Mouse (Mus musculus) adrenal gland (tissue): Measurements from ENCODE around the gene Miga1.

ENCODE experiments used
- intact Hi-C: fragments of 180-260 bp; cut with DNase I; formaldehyde crosslinking; loops from one replicate; pipeline ENCODE4 v1.15.1; 2025

The Miga1 gene

DNA sequence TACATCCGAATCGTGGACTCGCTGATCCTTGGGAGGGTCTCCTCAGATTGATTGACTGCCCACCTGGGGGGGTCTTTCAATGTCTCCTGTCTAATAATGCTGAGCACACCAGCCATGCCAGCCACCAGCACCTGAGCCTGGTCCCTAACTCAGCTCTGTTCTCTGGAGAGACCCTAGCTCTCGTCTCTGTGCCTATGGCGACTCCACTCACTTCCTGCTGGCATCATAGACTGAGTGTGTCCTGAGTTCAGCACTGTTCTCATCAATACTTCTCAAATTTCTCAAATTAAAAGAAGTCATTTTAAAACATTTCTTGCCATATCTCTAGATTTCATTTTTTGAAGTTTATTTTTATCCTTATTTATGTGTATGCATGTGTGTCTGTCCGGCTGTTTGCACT lies 8.1 kb downstream of the Miga1 start:
- intact Hi-C loops = no loop called here

DNA sequence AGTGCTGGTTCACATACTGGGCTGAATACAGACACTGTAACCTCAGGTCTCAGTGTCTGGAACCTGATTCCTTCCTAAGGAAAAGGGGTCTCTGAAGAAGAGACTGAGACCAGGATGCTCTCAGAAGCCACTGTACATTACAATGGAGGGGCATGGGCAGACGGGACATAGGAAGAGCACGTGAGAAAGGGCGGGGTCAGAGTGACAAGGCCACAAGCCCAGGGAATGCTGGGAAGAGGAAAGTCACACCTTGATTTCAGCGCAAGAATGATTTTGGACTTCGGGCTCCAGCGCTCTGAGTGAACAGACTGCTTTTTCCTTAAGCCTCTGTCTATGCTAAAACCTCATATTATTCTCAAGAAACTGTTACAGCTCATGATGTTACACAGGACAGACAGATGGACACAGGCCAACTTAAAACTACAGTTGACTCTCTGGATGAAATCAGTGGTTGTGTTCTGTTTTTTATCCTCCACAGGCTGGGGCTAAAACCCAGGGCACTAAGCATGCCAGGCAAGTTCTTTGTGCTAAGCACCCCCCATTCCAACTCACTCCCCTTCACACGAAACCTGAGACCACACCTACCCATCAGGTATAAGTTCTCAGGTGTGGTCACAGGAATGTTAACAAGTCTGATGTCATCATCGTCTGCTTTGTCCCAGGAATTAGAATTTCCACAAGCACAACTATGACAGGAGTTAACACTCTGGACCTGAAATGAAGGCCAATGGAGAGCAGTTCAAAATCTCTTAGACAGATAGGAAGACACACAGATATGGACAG lies 18.3 kb downstream of the Miga1 start:
- intact Hi-C loops = no loop called here

DNA sequence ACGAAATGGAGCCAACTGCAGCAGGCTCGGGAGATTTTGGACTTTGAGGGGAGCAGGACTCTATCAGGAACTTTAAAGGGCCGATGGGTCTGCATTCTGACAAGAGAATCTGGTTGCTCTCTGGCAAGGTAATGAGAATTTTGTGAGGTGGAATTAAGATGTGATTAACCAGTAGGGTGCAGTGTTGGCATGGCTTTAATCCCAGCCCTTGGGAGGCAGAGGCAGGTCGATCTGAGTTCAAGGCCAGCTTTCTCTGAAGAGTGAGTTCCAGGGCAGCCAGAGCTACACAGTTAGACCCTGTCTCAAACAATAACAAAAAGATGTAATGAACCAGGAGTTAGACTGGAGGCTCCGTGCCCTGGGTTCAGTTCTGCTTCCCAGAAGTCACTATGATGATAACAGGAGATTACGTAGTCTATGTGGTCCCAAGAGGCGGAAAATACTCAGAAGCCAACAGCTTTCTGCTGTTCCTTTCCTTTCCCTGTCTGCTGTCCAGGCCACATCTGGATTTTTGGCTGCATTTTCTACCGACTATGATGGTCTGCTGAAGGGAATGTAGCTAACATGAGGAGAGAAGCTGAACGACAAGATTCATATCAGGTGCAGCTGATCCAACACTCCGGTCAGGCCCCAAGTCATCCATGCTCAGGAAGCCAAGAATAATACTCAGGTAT lies 19.1 kb downstream of the Miga1 start:
- intact Hi-C loops = no loop called here

DNA sequence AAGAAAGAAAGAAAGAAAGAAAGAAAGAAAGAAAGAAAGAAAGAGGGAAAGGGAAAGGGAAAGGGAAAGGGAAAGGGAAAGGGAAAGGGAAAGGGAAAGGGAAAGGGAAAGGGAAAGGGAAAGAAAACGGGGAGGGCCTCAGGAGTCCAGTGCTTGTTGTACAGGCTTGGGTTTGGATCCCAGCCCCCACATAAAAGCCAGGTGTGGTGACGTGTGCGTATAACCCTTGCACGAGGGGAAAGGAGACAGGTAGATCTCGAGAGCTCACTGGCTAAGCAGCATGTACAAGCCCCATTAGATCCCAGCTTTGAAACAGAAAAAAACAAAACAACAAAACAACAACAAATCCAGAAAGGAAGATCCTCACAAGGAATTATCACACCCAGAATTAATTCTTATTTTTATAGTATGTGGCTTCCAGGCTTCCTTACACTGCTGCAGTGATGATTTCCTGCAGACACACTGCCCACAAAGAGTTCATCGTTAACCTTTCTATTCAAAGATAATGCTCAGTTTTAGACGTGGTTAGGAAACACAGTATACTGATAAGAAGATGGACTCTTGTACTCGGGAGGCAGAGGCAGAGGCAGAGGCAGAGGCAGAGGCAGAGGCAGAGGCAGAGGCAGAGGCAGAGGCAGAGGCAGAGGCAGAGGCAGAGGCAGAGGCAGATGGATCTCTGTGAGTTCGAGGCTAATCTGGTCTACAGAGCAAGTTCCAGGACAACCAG lies 23.6 kb downstream of the Miga1 start:
- intact Hi-C loops = loop anchor here (10.0 kb wide), 2 partner anchors 52 to 212 kb away; partner anchors contain the start of gene Nexn

DNA sequence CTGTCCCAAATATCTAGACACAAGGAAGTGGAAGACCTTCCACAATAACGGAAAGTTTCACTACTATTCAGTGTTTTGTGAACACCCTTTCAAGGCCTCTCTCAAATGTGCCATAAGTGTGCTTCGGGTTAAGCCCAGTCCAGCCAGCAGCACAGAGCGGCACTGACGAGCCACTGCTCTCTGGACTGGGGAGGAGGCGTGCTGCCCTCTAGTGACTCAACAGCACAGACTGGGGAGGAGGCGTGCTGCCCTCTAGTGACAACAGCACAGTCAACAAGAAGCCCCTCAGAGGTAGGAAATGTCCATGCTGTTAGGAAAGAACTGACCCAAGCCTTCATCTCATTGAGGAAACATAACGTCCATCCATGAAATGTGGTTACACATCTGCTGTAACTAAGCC lies 24.6 kb downstream of the Miga1 start:
- intact Hi-C loops = loop anchor here (10.0 kb wide), 2 partner anchors 51 to 211 kb away; partner anchors contain the start of gene Nexn

DNA sequence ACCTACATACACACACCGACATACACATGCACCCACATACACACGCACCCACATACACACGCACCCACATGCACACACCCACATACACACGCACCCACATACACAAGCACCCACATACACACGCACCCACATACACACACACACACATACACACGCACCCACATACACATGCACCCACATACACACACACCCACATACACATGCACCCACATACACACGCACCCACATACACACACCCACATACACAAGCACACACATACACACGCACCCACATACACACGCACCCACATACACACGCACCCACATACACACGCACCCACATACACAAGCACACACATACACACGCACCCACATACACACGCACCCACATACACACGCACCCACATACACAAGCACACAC lies 25.5 kb downstream of the Miga1 start:
- intact Hi-C loops = loop anchor here (10.0 kb wide), 2 partner anchors 50 to 210 kb away; partner anchors contain the start of gene Nexn

DNA sequence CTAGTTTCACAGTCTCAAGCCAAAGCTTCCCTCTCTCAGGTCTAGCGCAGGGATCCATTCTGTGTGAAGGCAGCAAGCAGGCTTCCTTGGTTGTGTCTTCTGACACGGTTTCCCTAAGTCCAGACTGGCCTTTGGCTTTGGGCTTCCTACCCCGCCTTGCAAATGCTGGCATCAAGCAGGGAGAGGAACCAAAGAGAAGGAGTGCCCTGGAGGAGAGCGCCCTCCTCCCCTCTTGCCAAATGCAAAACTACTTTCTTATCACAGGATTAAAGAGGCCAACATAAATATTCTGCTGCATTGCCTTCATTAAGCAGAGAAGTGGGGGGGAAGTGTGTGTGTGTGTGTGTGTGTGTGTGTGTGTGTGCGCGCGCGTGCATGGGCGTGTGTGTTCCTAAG lies 31.0 kb downstream of the Miga1 start:
- intact Hi-C loops = no loop called here

DNA sequence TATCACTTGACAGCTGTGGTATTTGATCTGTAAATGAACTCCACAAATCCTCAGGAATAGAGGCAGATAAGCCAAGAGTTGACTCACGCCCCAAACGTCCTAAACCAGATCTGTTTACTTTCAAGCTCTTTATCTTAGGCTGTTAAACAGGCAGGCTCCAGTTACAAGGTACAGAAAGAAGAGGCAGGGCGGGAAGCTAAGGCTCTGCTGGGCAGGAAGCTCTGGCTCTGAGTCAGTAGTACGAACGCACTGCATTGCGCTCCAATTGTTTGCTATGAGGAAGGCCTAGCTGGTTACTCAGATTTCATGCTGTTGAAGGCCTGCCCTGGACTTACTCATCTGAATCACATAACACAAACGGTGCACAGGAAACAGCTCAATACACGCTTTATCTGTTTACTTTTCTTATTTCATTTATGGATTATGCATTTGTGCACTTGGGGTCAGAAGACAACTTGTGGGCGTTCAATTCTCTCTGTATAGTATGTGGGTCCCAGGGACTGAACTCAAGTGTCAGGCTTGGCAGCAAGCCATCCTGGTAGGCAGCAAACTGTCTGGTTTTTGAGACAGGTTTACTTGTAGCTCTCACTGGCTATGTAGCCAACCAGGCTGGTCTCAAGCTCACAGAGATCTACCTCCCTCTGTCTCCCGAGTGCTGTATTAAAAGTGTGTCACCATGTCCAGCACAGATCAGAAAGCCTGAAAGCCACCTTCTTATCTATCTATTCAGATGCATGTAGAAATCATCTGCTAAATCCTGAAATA lies 31.5 kb downstream of the Miga1 start:
- intact Hi-C loops = no loop called here

DNA sequence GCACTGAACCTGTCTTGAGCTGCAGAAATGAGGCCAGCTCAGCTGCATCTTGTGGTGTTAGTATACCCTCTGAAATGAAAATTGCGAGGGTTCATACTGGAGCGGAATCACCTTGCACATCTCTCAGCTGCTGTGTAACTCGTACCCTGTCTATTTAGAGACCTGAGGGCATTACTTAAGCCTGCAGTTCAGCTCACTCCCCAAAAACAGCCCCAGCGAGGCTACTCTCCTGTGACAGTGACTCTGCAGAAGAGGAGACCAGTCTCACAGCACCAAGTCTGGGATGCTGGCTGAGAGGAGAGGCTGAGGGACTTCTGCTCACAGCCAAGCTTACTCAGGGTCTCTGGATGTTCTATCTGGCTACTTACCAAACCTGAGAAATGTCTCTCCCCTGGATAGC lies 34.2 kb downstream of the Miga1 start:
- intact Hi-C loops = no loop called here

DNA sequence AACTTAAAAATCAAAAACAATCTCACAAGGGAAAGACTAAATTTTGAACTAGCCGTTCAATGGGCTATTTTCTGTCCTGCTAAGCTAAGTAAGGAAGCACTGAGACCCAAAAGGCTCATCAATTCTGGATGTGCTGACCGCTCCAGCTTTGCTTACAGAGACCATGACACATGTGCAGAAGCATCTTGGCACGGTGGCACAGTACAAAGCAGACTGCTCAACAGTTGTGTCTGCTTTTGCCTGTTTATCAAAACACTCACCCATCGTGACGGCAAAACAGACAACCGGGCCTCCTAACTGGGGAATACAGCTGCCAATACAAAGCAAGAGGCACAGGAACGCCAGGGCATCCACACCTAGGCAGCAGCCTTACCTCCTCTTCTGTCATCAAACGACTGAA lies 35.1 kb downstream of the Miga1 start:
- intact Hi-C loops = no loop called here

DNA sequence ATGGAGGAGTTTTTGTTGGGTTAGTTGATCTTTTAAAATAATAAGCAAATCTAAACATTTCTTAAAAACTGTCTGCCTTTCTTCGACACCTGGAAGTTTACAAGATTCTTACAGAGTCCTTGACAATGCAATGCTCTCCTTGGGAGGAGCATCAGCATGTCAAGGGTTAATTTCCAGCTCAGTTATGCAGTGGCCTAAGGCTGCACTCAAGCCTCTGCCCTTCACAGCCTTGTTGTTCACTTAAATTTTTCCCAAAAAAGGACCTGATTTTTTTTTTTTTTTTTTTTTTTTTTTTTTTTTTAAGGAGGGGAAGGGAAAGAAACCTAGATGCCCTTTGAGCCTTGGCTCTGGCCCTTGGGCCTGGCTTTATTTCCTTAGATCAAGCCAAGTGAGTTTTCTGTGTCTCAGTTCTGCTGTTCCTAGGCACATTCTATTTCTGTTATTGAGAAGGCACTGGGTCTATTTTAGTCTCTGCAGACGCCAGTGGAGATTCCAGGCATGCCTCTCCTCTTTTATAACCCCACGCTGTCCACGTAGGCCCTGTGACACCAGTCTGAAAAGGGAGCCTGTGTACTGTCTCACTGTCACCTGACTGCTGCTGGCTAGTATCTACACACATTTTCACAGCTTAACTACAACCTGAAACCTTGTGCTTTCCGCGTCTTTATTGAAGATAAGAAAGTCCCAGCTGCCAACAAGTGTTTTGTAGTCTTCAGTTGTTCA lies 36.0 kb downstream of the Miga1 start:
- intact Hi-C loops = no loop called here

DNA sequence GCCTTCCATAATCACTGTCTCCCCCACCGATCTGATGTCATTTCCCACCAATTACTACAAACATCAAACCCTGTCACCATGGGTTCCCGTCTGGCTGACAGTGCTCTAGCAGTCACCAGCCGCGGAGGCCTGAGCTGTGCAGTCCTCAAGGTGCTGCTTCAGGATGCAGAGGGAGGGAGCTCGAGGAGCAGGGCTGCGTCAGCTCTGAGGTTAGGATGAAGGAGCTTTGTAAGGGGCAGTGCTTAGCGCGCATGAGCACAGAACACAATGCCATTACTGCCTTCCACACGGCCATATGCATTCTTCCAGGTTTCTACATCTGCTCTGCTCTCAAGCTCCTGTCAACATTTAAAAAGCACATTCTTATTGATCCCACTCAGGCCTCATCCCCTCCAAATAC lies 37.2 kb downstream of the Miga1 start:
- intact Hi-C loops = no loop called here

DNA sequence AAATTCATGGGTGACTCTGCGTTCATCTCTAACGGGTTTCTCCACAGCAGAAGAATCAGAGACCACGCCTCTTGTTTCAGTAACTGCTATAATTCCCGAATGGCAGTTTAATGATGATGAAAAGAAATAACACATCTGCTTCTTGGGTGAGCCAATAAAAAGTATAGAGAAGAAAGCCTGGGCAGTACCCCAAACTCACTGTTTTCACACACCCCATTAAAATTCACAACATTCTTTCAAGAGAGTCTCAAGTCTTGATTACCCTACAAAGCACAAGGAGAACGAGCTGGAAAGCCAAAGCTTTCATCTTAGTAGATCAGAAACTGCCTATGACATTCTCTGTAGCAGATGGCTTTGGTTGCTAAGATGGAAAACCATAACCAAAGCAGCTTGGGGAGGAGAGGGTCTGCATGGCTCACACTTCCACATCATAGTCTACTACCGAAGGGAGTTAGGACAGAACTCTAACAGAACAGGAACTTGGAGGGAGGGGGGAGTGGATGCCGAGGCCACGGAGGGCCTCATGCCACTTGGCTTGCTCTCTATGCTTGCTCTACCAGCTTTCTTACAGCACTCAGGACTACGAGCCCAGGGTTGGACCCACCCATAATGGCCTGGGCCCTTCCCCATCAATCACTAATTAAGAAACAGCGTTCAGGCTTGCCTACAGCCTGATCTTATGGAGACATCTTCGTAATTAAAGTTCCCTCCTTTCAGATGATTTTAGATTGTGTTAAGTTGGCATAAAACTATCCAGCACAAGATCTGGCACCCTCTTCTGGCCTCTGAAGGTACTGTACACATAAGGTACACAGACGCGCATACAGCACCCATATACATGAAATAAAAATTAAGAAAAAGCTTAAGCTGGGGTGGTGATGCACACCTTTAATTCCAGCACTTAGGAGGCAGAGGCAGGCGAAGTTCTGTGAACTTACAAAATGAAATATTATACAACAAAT lies 39.5 kb downstream of the Miga1 start:
- intact Hi-C loops = no loop called here

DNA sequence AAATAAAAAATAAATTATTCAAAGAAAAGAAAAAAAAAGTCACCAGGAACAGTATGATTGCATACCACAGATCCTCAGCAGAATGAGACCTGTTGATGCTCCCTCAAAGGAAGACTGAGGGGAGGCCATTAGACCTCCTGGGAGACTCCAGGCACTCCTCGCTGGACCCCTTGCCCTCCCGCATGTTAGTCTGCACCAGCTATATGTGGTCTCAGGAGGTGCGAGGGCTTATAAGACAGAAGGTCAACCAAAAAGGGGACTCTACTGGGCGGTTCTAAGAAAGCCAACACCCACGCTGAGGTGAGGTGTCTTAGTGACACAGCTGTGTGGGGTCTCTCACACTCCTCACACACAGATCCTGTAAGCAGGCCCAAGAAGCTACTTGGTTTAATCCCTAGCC lies 44.3 kb downstream of the Miga1 start:
- intact Hi-C loops = no loop called here

DNA sequence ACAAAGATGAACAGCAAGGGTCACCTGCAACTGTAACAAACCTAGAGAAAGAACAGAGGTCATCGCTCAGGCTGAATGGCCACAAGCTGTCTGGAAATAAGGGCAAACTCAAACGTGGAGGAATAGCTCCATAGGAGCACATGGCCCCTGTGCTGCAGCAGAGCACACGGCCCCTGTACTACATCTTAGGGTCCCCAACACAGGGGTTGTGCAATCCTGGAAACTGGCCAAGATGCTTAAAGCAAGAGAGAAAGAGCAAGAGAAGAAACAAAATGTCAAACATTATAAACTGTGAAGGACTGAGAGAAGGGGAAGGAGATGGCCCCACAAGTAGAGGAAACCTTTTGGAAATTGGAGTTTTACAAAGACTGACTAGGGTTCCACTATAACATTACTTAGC lies 45.8 kb downstream of the Miga1 start:
- intact Hi-C loops = no loop called here

DNA sequence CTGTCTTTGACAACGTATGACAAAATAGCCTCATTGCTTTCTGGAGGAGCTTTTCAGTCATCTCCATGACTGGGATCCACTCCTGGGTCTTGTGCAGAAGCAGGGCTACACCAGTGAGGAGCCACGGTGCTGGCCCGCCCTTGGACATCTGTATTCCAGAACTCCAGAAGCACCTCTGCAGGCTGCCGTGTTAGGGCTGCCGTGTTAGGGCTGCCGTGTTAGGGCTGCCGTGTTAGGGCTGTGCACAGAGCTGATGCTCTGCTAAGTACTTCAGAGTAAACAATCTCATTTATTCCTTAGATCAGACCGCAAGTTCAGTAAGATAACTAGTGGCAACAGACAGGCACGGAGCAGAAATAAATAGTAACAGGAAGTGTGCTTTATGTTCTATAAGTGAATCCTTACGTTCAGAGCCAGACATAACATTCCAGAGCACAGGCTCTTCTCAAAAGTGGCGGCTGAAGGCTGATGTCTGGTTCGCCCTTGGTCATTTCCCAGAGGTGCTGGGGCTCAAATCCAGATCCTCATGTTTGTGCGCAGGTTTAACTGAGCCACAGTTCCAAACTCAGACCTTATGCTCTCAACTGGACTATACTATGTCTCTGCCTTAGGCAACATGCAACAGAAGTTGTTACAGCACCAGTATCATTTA lies 46.6 kb downstream of the Miga1 start:
- intact Hi-C loops = no loop called here

DNA sequence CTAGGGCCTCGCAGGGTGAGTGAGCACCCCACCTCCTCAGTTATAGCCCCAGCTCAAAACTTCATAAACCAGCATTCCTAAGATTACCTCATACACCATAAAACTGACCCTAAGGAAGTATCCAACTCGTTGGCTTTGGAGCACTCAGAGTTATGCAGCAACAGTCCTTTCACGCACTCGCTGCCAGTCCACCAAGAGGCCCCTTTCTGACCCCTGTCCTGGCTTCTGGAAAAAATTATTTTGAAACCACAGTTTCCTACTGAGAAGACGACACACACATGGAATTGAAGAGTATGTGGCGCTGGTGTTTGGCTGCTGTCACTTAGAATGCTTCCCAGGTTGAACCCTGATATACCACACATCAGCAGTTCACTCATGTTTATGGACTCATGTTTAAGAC lies 48.3 kb downstream of the Miga1 start:
- intact Hi-C loops = no loop called here

DNA sequence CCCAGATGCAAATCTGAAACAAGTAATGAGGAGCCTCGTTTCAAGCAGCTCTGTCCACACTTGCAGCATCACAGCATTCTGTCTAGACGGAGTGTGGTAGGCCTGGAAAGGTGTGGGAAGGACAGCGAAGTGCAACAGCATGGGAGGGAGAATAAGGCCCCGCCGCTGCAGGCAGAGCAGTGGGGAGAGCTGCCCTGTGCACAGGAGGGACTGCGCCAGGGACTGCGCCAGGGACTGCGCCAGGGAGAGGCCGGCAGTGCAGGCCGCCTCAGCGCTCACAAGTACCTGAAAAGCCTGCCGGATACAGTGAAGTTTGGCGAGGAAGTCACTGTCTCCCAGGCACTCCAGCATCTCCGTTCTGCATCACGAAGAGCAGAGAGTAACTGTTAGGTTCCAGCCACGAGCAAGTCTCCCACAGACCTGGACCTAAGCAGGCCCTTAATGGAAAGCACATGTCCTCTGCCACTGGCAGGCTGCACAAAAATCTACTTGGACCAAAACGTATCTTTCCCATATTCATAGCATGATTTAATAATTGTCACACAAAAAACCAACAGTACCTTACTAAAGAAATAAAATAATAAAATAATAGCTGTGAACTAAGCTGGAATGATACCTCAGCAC lies 49.9 kb downstream of the Miga1 start:
- intact Hi-C loops = no loop called here

DNA sequence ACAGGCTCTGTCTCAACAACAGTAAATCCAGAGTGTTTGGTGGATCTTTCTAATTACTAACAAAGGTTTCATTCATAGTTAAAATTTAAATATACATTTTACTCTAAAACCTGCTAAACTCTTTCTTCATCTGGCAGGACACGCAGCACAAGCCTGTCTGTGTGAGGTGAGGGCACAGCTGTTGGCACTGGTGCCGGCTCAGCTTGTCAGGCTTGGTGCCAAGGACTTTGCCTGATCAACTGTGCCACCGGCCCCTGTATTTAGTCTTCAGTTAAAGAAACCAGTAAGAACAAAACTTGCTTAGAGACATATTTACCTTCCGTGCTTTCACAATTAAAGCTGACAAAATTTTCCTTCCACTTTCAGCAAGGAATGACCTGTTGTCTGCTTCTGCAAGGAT lies 51.5 kb downstream of the Miga1 start:
- intact Hi-C loops = no loop called here
